Mouse (Mus musculus) bone marrow, adult 2 months (tissue): ENCODE data around the gene Slc38a11.

Experiments
- CTCF ChIP-seq: fragments of 200-500 bp; IDR thresholded peaks from 2 replicates; pipeline ENCODE4 v1.5.1; 2011; ENCODE audit warnings: low read length, control low read depth; ENCODE audit not compliant: control insufficient read depth, insufficient read depth
- POLR2A ChIP-seq: fragments of 200-500 bp; IDR thresholded peaks from 2 replicates; pipeline ENCODE4 v1.6.1; 2011; ENCODE audit warnings: low read depth, mild to moderate bottlenecking, control low read depth, low read length, borderline replicate concordance; ENCODE audit not compliant: control insufficient read depth

GRCm38 (mm10) chr2:65391322-65391721, 27.5 kb upstream of the Slc38a11 start:
- TF ChIP-seq POLR2A, result no peak
- no peak for TF ChIP-seq CTCF
